Mouse (Mus musculus): ENCODE results near the gene Fndc8.

GRCm38 (mm10) chr11:82899720-82900119 lies 7.8 kb downstream of the Fndc8 start:
- no peak for TF ChIP-seq CTCF (IDR thresholded peaks at IDR 0.05; ENCODE audit: insufficient read depth, low read depth, low read length)
- TF ChIP-seq POLR2A (IDR thresholded peaks at IDR 0.05; ENCODE audit: insufficient read depth, low read depth, low read length), result no peak

Data from olfactory bulb, adult 2 months (tissue).